Mouse (Mus musculus): ENCODE measurements around the gene Efcab6. TPM values are rescaled to one million over a fixed set of nuclear protein-coding genes. Genes with fewer than 3 reads are reported as not detected.

Gene Efcab6
- polyA plus RNA-seq, 1 experiment from 2014 or later, result 0.20 TPM

DNA sequence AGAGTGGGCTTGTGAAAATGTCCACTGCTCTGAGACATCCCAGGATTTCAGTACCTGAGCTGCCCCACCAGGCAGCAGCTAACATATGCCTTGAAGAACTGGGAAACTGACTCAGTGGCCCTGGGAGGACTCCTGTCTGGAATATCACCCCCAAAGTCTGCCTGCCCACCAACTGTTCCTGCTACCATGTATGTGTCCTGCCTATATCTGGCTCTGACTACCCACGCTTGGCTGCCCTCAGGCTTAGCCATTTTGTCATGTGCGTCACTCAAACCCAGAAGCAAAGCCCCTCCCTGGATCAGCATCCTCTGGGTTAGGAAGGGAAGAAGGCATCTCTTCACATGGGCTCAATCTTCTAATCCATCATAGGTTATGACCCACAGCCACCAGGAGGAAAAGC lies 14.3 kb upstream of the Efcab6 start:
- Histone ChIP-seq H3K4me1 (peaks cover 4% of the 10 kb centered on the region; the same call in 1 of the 2 replicates), H3K27ac (no peak overlapping the region), H3K27me3 (peaks cover 10% of the 10 kb centered on the region), H3K36me3 (no peaks in the 10 kb centered on the region), H3K4me2 (replicated peaks) (no peak overlapping the region), H3K9me3 (no peaks in the 10 kb centered on the region), H3K4me3 (no peak overlapping the region), H3K9ac (no peak overlapping the region)
- no peak for ATAC-seq (ENCODE audit: insufficient number of reproducible peaks, insufficient read depth, low FRiP score, low TSS enrichment)
- 81% methylated on average over 2 of the region's 2 CpGs for WGBS

DNA sequence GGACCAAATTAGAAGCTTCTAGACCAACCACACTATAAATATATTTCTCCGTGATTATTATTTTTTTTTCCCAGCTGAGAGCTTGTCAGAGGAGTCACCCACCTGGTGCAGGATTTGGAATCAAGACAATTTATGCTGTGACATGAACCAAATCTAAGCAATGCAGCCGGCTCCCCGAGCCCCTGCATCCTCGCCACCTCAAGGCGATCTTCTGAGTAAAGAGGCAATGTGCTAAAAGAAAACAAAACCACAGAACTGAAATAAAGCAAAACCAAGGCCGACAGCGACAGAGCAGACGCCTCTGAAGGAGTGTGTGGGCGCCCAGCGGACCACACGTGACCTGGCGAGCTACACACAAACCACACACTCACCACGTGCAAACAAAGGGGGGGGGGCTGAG lies 13.5 kb upstream of the Efcab6 start:
- H3K4me3 ChIP-seq, result no peak overlapping the region
- no peak overlapping the region for H3K4me2 ChIP-seq (replicated peaks)
- no peaks in the 10 kb centered on the region for H3K36me3 ChIP-seq
- H3K4me1 ChIP-seq, result peaks cover 7% of the 10 kb centered on the region; the same call in 1 of the 2 replicates
- H3K9me3 ChIP-seq, result no peaks in the 10 kb centered on the region
- H3K9ac ChIP-seq, result no peak overlapping the region
- WGBS, result 84% methylated on average over 13 of the region's 13 CpGs
- H3K27ac ChIP-seq, result no peak overlapping the region
- peaks cover 17% of the 10 kb centered on the region for H3K27me3 ChIP-seq
- ATAC-seq (ENCODE audit: insufficient number of reproducible peaks, insufficient read depth, low FRiP score, low TSS enrichment), result no peak

DNA sequence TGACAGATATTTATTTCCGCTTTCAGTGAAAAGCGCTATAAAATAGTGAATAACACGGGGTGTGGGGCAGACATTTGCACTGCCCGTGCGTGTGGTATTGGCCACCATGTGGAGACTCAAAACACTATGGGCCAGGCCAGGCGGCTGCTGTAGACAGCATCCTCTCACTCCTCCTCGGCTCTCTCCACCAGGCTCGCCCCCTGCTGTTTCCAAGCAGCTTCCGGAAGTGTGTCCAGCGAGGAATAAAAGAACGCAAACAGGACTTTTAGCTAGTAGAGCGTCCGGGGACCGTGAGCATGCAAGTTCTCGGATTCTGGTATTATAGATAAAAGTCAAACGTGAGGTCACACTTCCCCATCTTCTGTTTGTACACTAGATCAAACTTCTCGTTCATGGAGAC lies 12.0 kb upstream of the Efcab6 start:
- no peak for ATAC-seq (ENCODE audit: insufficient number of reproducible peaks, insufficient read depth, low FRiP score, low TSS enrichment)
- WGBS, result 58% methylated on average over 17 of the region's 17 CpGs
- H3K9ac ChIP-seq, result no peak overlapping the region

DNA sequence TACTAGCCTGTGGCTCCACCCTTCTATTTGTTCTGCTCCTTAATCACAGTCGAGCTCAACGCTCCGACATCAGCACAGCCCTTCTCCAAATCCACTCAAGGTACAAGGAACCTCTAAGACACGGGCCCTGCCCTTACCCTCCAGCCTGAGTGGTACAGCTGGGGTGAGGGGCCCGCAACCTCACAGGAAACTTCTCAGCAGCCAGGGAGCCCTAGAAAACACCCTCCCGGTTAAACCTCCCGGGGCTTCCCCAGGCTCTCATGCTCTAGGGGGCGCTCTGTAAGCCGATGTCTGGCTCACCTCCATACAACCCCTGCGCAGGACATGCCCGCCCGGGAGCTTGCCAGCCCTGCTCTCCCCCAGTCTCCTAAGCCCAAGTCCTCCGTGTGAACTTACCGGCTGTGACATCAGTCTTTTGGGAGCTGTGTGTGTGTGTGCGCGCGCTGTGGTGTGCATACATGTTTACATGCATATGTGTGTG lies 9.6 kb upstream of the Efcab6 start:
- no peaks in the 10 kb centered on the region for H3K36me3 ChIP-seq
- H3K4me2 ChIP-seq (replicated peaks), result no peak overlapping the region
- no peak overlapping the region for H3K9ac ChIP-seq
- peaks cover 17% of the 10 kb centered on the region for H3K4me1 ChIP-seq
- no peak overlapping the region for H3K4me3 ChIP-seq
- ATAC-seq (ENCODE audit: insufficient number of reproducible peaks, insufficient read depth, low FRiP score, low TSS enrichment), result no peak
- no peak overlapping the region for H3K27ac ChIP-seq
- peaks cover 43% of the 10 kb centered on the region for H3K27me3 ChIP-seq
- H3K9me3 ChIP-seq, result no peaks in the 10 kb centered on the region
- 17% methylated on average over 17 of the region's 17 CpGs for WGBS

More for the DNA sequence above, 12.0 kb upstream of the Efcab6 start:
- Histone ChIP-seq H3K4me3 (no peak overlapping the region), H3K27me3 (peaks cover 26% of the 10 kb centered on the region), H3K9me3 (no peaks in the 10 kb centered on the region), H3K4me2 (replicated peaks) (no peak overlapping the region), H3K4me1 (peaks cover 7% of the 10 kb centered on the region; the same call in 1 of the 2 replicates), H3K27ac (no peak overlapping the region), H3K36me3 (no peaks in the 10 kb centered on the region)

DNA sequence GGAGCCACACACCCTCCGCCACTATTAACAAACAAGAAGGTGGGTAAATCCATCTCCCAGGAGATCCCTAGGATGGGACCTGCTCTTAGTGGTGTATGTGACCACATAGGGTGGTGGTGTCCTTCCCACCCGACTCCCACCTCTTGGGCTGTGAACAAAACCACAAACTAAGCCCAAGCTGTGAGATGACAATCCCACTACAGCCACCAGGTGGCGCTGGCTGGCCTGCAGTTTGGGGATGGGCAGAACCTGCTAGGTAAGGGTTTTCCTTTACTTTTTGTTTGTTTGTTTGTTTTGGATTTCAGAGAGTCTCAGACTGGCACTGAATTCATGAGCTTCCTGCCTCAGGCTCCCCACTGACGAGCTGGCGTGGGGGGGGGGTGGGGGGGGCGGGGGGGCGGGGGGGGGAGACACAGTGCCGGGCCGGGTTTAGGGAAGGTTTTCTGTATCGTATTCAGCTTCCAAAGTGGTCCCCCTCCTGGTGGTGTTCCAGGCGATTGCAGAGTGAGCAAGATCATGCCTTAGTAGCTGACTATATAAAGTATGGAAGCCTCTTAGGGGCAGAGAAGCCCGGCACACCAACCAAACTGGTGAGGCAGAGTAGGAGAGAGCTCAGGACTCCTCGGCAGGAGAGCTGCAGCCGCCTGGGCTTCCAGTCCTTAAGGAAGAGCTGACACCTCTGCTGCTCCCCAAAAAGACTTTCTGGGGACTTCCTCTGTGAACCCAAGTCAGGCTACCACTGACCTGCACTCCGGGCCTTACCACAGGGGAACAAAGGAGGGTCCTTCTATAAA lies 8.9 kb upstream of the Efcab6 start:
- Histone ChIP-seq H3K4me1 (peaks cover 24% of the 10 kb centered on the region), H3K9me3 (no peaks in the 10 kb centered on the region), H3K4me3 (no peak overlapping the region), H3K9ac (no peak overlapping the region), H3K36me3 (no peaks in the 10 kb centered on the region), H3K27me3 (peaks cover 49% of the 10 kb centered on the region), H3K4me2 (replicated peaks) (no peak overlapping the region), H3K27ac (no peak overlapping the region)
- 11% methylated on average over 13 of the region's 15 CpGs for WGBS
- ATAC-seq (ENCODE audit: insufficient number of reproducible peaks, insufficient read depth, low FRiP score, low TSS enrichment), result no peak

GRCm38 (mm10) chr15:84073058-84073457 lies 7.9 kb upstream of the Efcab6 start:
- H3K27ac ChIP-seq, result no peak overlapping the region
- 27% methylated on average over 8 of the region's 8 CpGs for WGBS
- H3K27me3 ChIP-seq, result peaks cover 60% of the 10 kb centered on the region
- H3K9me3 ChIP-seq, result no peaks in the 10 kb centered on the region
- no peaks in the 10 kb centered on the region for H3K36me3 ChIP-seq
- H3K4me2 ChIP-seq (replicated peaks), result no peak overlapping the region
- no peak overlapping the region for H3K4me3 ChIP-seq
- H3K4me1 ChIP-seq, result peaks cover 27% of the 10 kb centered on the region
- H3K9ac ChIP-seq, result no peak overlapping the region
- ATAC-seq (ENCODE audit: insufficient number of reproducible peaks, insufficient read depth, low FRiP score, low TSS enrichment), result no peak

DNA sequence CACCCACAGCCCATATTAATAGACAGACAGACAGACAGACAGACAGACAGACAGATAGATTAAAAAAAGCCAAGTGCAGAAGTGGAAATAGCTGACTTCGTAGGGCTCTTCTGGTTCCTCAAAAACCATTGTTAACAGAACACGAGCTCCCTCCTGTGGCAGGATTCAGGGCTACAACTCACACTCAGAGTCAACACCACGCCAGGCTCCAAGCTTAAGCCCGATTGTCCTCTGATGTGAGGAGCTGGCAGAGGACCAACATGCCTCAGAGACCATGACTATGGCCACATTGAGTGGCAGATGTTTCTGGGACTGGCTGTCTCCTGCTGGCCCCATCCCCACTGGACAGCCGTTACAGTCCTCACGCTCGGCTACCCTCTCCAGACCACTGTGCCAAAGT lies 7.0 kb upstream of the Efcab6 start:
- Histone ChIP-seq H3K9ac (no peak overlapping the region), H3K27ac (no peak overlapping the region), H3K4me3 (no peak overlapping the region), H3K4me1 (peaks cover 27% of the 10 kb centered on the region), H3K9me3 (no peaks in the 10 kb centered on the region), H3K4me2 (replicated peaks) (no peak overlapping the region), H3K36me3 (no peaks in the 10 kb centered on the region), H3K27me3 (peaks cover 65% of the 10 kb centered on the region)
- ATAC-seq (ENCODE audit: insufficient number of reproducible peaks, insufficient read depth, low FRiP score, low TSS enrichment), result no peak
- 24% methylated on average over 7 of the region's 7 CpGs for WGBS

DNA sequence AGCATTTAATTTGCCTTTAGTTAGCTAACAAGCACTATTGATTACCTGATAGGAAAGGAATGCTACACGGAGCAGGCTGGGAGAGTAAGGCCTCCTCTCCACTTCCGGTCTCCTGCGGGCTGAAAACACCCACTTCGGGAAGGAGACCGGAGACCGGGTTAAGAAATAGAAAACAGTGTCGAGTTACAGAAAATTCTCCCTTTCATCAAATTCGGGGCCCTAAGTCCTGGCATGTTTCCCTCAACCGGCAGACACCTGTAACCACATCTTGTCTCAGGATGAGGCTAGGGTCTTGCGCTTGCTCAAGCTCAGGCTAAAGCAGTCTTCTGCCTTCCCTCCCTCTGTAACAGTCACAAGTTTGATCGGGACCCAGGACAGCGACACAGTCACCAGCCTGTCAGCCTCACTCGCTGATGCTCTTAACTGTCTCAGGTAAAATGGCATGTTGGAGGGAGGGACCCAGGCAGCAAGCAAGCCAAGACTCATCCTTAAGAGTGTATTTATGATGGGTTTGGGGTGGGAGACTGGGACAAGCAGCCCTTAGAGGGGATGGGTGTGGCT lies 5.0 kb upstream of the Efcab6 start:
- peaks cover 27% of the 10 kb centered on the region for H3K4me1 ChIP-seq
- H3K27ac ChIP-seq, result no peak overlapping the region
- no peak for ATAC-seq (ENCODE audit: insufficient number of reproducible peaks, insufficient read depth, low FRiP score, low TSS enrichment)
- H3K4me3 ChIP-seq, result peak overlapping the region; percentile 10; the same call in 1 of the 2 replicates
- H3K27me3 ChIP-seq, result peaks cover 63% of the 10 kb centered on the region
- H3K36me3 ChIP-seq, result no peaks in the 10 kb centered on the region
- no peak overlapping the region for H3K9ac ChIP-seq
- H3K9me3 ChIP-seq, result peaks cover 5% of the 10 kb centered on the region
- peak overlapping the region; percentile 37 for H3K4me2 ChIP-seq (replicated peaks)
- WGBS, result 2% methylated on average over 13 of the region's 13 CpGs

- Histone ChIP-seq H3K27me3 (peaks cover 60% of the 10 kb centered on the region), H3K4me3 (peak overlapping the region; percentile 10; the same call in 1 of the 2 replicates)
These were observed 4.4 kb upstream of the Efcab6 start for GRCm38 (mm10) chr15:84069455-84070050.

DNA sequence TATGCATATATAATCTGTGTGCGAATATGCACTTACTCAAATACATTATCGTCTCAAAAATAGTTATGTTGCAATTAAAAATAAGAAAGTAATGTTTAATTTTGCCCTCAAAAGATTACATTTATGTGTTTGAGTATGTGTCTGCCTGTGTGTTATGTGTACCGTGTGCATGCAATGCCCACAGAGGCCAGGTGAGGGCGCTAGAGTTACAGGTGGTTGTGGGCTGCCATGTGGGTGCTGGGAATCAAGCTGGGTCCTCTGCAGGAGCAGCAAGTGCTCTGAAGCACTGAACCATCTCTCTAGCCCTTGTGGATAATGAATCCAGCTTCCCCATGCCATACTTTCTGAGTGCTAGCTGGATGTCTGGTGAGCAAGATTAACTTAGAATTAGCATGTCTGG lies 522 bp upstream of the Efcab6 start:
- Histone ChIP-seq H3K36me3 (no peaks in the 10 kb centered on the region), H3K27me3 (peaks cover 34% of the 10 kb centered on the region), H3K27ac (no peak overlapping the region), H3K4me3 (no peak overlapping the region), H3K9ac (no peak overlapping the region), H3K9me3 (peaks cover 5% of the 10 kb centered on the region), H3K4me2 (replicated peaks) (no peak overlapping the region), H3K4me1 (peaks cover 23% of the 10 kb centered on the region)
- no peak for ATAC-seq (ENCODE audit: insufficient number of reproducible peaks, insufficient read depth, low FRiP score, low TSS enrichment)
- WGBS, result 64% methylated on average over 4 of the region's 4 CpGs

More at GRCm38 (mm10) chr15:84069455-84070050, 4.4 kb upstream of the Efcab6 start:
- Histone ChIP-seq H3K4me2 (replicated peaks) (peak overlapping the region; percentile 37), H3K36me3 (no peaks in the 10 kb centered on the region), H3K9ac (no peak overlapping the region), H3K4me1 (peaks cover 27% of the 10 kb centered on the region), H3K27ac (no peak overlapping the region), H3K9me3 (peaks cover 5% of the 10 kb centered on the region)
- no peak for ATAC-seq (ENCODE audit: insufficient number of reproducible peaks, insufficient read depth, low FRiP score, low TSS enrichment)
- 7% methylated on average over 16 of the region's 16 CpGs for WGBS

- H3K4me2 ChIP-seq (replicated peaks), result no peak overlapping the region
- H3K9me3 ChIP-seq, result no peaks in the 10 kb centered on the region
- peaks cover 7% of the 10 kb centered on the region; the same call in 1 of the 2 replicates for H3K27me3 ChIP-seq
- WGBS, result 74% methylated on average over 6 of the region's 6 CpGs
- H3K36me3 ChIP-seq, result no peaks in the 10 kb centered on the region
- no peak for ATAC-seq (ENCODE audit: insufficient number of reproducible peaks, insufficient read depth, low FRiP score, low TSS enrichment)
- H3K9ac ChIP-seq, result no peak overlapping the region
- H3K4me3 ChIP-seq, result no peak overlapping the region
- no peaks in the 10 kb centered on the region for H3K4me1 ChIP-seq
- H3K27ac ChIP-seq, result no peak overlapping the region
These were observed 6.3 kb downstream of the Efcab6 start for GRCm38 (mm10) chr15:84058841-84059240.

GRCm38 (mm10) chr15:84056083-84056482 lies 9.1 kb downstream of the Efcab6 start:
- no peaks in the 10 kb centered on the region for H3K4me1 ChIP-seq
- ATAC-seq (ENCODE audit: insufficient number of reproducible peaks, insufficient read depth, low FRiP score, low TSS enrichment), result no peak

More at GRCm38 (mm10) chr15:84056083-84056482, 9.1 kb downstream of the Efcab6 start:
- no peak overlapping the region for H3K9ac ChIP-seq
- H3K36me3 ChIP-seq, result no peaks in the 10 kb centered on the region
- WGBS, result 58% methylated on average over 5 of the region's 5 CpGs
- H3K27ac ChIP-seq, result no peak overlapping the region
- H3K27me3 ChIP-seq, result peaks cover 7% of the 10 kb centered on the region; the same call in 1 of the 2 replicates
- no peak overlapping the region for H3K4me3 ChIP-seq
- no peaks in the 10 kb centered on the region for H3K9me3 ChIP-seq
- no peak overlapping the region for H3K4me2 ChIP-seq (replicated peaks)
